Mouse (Mus musculus) lung, embryonic 14.5 days (tissue): ENCODE data around the gene Islr2. TPM values are rescaled to one million over a fixed set of nuclear protein-coding genes. Genes with fewer than 3 reads are reported as not detected.
A peak's percentile ranks its signal among the peaks of the same experiment; 100 is the strongest.

Experiments used
- ATAC-seq: fragments of 200-750 bp; cut with Nextera tagmentation; 2 replicates; pipeline ENCODE4 v1.8.0; 2017; ENCODE audit warnings: mild to moderate bottlenecking, moderate TSS enrichment, moderate library complexity; ENCODE audit not compliant: insufficient read depth
- DNase-seq: peaks from one replicate; pipeline ENCODE4 v3.0.0-alpha.2; 2015
- H3K27ac ChIP-seq: fragments of 300-500 bp; sonication (generic); 2 replicates; pipeline ENCODE4 v1.5.1; 2014; ENCODE audit warnings: low read depth, mild to moderate bottlenecking, moderate library complexity
- H3K27me3 ChIP-seq: fragments of 300-500 bp; sonication (generic); 2 replicates; pipeline ENCODE4 v1.6.1; 2014; ENCODE audit warnings: low read length, control low read depth; ENCODE audit not compliant: insufficient read depth
- H3K36me3 ChIP-seq: fragments of 300-500 bp; sonication (generic); 2 replicates; pipeline ENCODE4 v1.6.1; 2014; ENCODE audit warnings: control low read depth; ENCODE audit not compliant: insufficient read depth
- H3K4me1 ChIP-seq: fragments of 300-500 bp; sonication (generic); 2 replicates; pipeline ENCODE4 v1.6.1; 2014; ENCODE audit warnings: antibody characterized with exemption, control low read depth; ENCODE audit not compliant: insufficient read depth
- H3K4me2 ChIP-seq: fragments of 300-500 bp; sonication (generic); 2 replicates; pipeline ENCODE4 v1.6.1; 2014; ENCODE audit warnings: mild to moderate bottlenecking
- H3K4me3 ChIP-seq: fragments of 300-500 bp; sonication (generic); 2 replicates; pipeline ENCODE4 v1.5.1; 2014; ENCODE audit warnings: low read depth, low read length
- H3K9ac ChIP-seq: fragments of 300-500 bp; sonication (generic); 2 replicates; pipeline ENCODE4 v1.6.1; 2014
- H3K9me3 ChIP-seq: fragments of 300-500 bp; sonication (generic); 2 replicates; pipeline ENCODE4 v1.6.1; 2016; ENCODE audit warnings: low read depth, low read length, control low read depth
- CTCF ChIP-seq: IDR thresholded peaks from 2 replicates; pipeline ENCODE4 v1.5.1; 2016; ENCODE audit warnings: antibody characterized with exemption, low read depth
- WGBS: fragments of 180-500 bp; shearing (Covaris S2); extraction: QIAGEN DNeasy Blood & Tissue Kit; methylation state at CpG from one replicate; pipeline ENCODE4 v1.1.7; 2014; 5-methylcytosine and 5-hydroxymethylcytosine counted together
- polyA plus RNA-seq: library from polyadenylated mRNA; unstranded; fragments of >200 nt; fragmentation: Nextera tagmentation; extraction: Ambion mirVana; gene quantifications from 2 replicates; pipeline ENCODE4 v1.2.1, GENCODE M21; 2014

Islr2 gene
- polyA plus RNA-seq, 1 experiment from 2014 or later, result not detected

DNA sequence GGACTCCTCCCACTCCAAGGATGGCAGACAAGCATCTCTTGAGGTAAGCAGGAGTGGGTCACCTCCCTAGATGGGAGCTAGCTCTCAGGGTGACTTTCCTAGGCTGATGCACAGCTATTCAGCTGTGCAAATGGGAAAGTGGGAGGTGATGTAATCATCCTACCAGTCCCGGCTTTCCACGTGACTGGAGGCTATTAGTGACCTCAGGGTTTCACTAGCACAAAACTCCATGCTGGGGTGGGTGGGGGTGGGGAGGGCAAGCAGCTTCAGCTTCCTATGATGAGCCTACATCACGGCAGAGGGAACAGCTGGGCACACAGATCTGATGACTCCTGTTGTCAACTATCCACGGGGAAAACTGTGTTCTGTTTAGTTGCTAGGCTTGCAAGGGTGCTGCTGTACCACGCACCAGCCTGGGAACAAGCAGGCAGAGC, 29.3 kb downstream of the Islr2 start:
- DNase-seq (no peak), ATAC-seq (0 out of 2 replicates have a peak, but pooled peaks have one; percentile 8)
- no peaks in the 10 kb centered on the region for H3K27me3 ChIP-seq
- 22% methylated on average over 5 of the region's 5 CpGs for WGBS
- H3K4me3 ChIP-seq, result no peak overlapping the region
- H3K4me2 ChIP-seq, result no peak overlapping the region
- no peaks in the 10 kb centered on the region for H3K9me3 ChIP-seq
- TF ChIP-seq CTCF, result no peak
- H3K9ac ChIP-seq, result no peak overlapping the region
- no peaks in the 10 kb centered on the region for H3K36me3 ChIP-seq
- 0 out of 2 replicates have a peak, but pooled peaks cover 3% of the 10 kb centered on the region for H3K4me1 ChIP-seq
- no peak overlapping the region for H3K27ac ChIP-seq

DNA sequence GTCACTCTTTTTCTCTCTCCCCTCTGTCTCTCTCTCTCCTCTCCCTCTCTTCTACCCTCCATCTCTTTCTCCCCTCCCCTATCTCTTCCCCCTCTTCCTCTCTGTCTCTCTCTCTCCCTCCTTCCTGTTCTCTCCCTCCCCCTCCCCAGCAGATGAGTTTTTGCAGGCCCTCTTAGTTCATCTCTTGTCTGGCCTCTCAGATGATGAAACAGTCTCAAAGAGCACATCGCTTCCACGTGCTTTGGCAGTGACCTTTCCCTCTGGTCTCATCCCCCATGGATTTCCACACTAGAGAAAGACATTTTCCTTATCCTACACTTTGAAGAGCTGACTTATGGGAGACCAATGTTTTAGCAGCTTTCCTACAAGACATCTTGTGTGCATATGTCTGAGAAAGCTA, 31.3 kb downstream of the Islr2 start:
- 52% methylated on average over 2 of the region's 2 CpGs for WGBS
- TF ChIP-seq CTCF, result no peak

DNA sequence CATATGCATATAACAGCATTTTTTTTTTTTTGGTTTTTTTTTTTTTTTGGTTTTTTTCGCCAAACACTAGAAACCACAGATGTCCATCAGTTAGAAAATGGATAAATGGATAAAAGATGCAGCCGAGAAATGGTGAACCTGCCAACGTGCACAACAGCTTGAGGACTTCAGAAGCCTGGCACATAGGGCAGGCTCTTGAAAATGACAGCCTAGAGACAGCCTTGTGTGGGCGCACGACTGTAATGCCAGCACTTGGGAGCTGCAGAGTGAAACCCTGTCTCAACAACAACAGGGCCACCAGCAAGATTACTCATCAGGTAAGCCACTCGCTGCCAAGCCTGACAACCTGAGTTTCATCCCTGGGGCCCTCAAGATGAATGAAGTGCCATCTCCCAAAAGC, 34.7 kb downstream of the Islr2 start:
- Histone ChIP-seq H3K4me3 (no peak overlapping the region), H3K9me3 (no peaks in the 10 kb centered on the region), H3K27ac (no peak overlapping the region), H3K4me1 (no peaks in the 10 kb centered on the region), H3K36me3 (no peaks in the 10 kb centered on the region), H3K27me3 (no peaks in the 10 kb centered on the region), H3K9ac (no peak overlapping the region), H3K4me2 (no peak overlapping the region)
- 78% methylated on average over 6 of the region's 6 CpGs for WGBS
- DNase-seq (no peak), ATAC-seq (no peak)
- TF ChIP-seq CTCF, result no peak

More for the DNA sequence above, 31.3 kb downstream of the Islr2 start:
- no peak overlapping the region for H3K9ac ChIP-seq
- H3K27ac ChIP-seq, result no peak overlapping the region
- no peak for ATAC-seq
- no peaks in the 10 kb centered on the region for H3K27me3 ChIP-seq
- no peaks in the 10 kb centered on the region for H3K9me3 ChIP-seq
- no peak overlapping the region for H3K4me2 ChIP-seq
- no peak for DNase-seq
- H3K4me3 ChIP-seq, result no peak overlapping the region
- H3K4me1 ChIP-seq, result 0 out of 2 replicates have a peak, but pooled peaks cover 3% of the 10 kb centered on the region
- H3K36me3 ChIP-seq, result no peaks in the 10 kb centered on the region

DNA sequence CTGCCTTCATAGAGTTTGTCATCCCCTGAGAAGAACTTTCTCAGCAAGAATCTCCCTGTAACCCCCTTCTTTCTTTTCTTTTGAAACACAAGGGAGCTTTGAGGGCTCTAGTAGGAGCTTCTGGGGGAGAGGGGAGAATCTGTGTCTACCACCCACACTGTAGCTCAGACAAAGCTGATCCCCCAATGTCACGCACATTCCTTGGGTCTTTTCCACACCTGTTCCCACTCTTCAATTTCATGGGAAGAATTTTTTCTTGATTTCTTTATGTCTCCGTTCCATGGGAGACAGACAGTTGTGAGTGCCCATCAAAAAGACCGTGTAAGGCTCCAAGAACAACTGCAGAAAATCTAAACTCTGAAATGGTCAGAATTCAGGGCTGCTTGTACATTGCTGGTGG, 35.2 kb downstream of the Islr2 start:
- no peak overlapping the region for H3K27ac ChIP-seq
- ATAC-seq (no peak), DNase-seq (no peak)
- WGBS, result 66% methylated on average over 3 of the region's 3 CpGs
- no peaks in the 10 kb centered on the region for H3K4me1 ChIP-seq
- H3K9ac ChIP-seq, result no peak overlapping the region
- no peak overlapping the region for H3K4me2 ChIP-seq
- H3K4me3 ChIP-seq, result no peak overlapping the region
- no peaks in the 10 kb centered on the region for H3K36me3 ChIP-seq
- no peak for TF ChIP-seq CTCF
- H3K9me3 ChIP-seq, result no peaks in the 10 kb centered on the region
- no peaks in the 10 kb centered on the region for H3K27me3 ChIP-seq

DNA sequence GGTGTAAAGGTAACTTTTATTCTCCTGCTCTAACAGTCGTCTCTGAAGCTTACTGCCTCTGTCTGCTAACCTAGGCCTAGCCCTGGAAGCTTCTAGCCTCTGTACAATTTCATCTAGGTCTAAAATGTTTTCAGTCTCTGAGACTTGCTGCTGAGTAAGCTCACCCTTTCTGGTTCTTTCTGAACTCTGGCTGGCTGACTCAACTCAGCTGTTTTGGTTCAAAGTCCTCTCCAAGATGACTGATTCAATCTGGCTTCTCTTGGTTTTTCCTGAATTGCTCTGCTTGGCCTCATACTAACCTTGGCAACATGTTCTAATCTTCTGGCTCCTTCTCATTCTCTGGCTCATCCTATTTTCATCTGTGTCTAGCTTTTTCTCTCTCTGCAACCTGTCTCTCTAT, 38.3 kb downstream of the Islr2 start:
- H3K9ac ChIP-seq, result no peak overlapping the region
- H3K36me3 ChIP-seq, result no peaks in the 10 kb centered on the region
- no peaks in the 10 kb centered on the region for H3K4me1 ChIP-seq
- no peaks in the 10 kb centered on the region for H3K27me3 ChIP-seq
- TF ChIP-seq CTCF, result no peak
- H3K27ac ChIP-seq, result no peak overlapping the region
- no peak overlapping the region for H3K4me2 ChIP-seq
- ATAC-seq, result no peak
- no peaks in the 10 kb centered on the region for H3K9me3 ChIP-seq
- no peak overlapping the region for H3K4me3 ChIP-seq
- DNase-seq, result no peak
- 82% methylated on average over 1 of the region's 1 CpGs for WGBS

DNA sequence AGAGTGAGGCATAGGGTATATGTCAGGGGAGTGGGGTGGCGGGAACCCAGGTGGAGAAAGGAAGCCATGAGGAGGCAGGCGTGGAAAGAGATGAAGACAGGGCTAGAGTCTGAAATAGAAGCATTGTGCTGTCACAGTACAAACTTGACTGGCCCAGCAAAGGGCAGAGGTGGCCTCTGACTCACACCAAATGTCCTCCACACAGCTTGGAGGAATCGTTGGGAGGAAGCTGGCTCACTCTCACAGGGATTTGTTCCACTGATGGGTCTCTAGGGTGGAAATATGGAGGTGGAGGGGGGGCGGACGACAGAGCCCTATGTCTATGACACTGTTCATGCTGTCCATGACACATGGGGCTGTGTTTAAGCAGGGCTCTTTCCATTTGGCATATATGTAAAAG, 41.0 kb downstream of the Islr2 start:
- DNase-seq, result no peak
- no peak for ATAC-seq

DNA sequence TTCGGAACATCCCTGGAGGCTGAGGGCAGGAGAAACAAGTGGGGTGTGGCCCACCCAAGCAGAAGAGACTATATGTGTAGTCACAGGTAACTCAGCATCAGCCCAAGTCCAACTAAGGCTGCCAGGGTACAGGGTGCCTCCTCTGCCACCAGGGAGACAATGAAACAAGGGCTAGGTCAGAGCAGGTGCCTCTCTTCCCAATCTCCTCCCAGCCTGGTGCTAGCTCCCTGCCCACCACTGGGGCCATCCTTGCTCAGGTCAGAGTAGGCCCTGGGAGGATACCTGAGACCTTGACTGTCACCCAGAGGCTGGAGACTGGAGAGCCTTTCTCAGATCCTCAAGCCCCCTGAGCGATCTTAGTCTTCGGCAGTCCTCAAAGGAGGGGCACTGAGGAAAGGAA, 41.9 kb downstream of the Islr2 start:
- H3K9me3 ChIP-seq, result no peaks in the 10 kb centered on the region
- peaks cover 16% of the 10 kb centered on the region for H3K4me1 ChIP-seq
- H3K27ac ChIP-seq, result no peak overlapping the region
- H3K4me3 ChIP-seq, result no peak overlapping the region
- WGBS, result 90% methylated on average over 3 of the region's 3 CpGs
- no peak for ATAC-seq
- no peaks in the 10 kb centered on the region for H3K27me3 ChIP-seq
- no peak overlapping the region for H3K4me2 ChIP-seq
- no peak for TF ChIP-seq CTCF
- DNase-seq, result no peak
- H3K36me3 ChIP-seq, result no peaks in the 10 kb centered on the region
- H3K9ac ChIP-seq, result no peak overlapping the region

More for the DNA sequence above, 41.0 kb downstream of the Islr2 start:
- H3K27me3 ChIP-seq, result no peaks in the 10 kb centered on the region
- WGBS, result 59% methylated on average over 5 of the region's 5 CpGs
- no peak for TF ChIP-seq CTCF
- H3K36me3 ChIP-seq, result no peaks in the 10 kb centered on the region
- H3K4me3 ChIP-seq, result no peak overlapping the region
- no peak overlapping the region for H3K27ac ChIP-seq
- H3K9me3 ChIP-seq, result no peaks in the 10 kb centered on the region
- no peak overlapping the region for H3K4me2 ChIP-seq
- H3K9ac ChIP-seq, result no peak overlapping the region
- H3K4me1 ChIP-seq, result peaks cover 8% of the 10 kb centered on the region

DNA sequence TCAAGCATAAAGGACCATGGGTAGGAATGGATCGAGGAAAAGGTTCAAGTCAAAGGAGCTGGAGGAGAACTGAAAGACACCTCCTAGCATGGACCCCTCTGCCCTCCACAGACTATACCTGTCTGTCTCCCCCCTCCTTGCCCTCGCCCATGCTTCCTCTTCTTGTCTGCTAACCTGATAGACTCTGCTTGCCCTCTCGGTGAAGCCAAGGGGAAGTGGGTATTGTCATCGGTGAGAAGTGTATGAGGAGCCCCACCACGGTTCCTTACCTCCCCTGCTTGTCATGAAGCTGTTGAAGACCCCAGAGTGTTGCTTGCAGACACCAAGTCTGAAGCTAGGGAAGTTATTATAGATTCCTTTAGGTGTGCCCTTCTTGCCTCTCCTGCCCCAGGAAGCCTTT, 43.8 kb downstream of the Islr2 start:
- ATAC-seq (no peak), DNase-seq (no peak)
- H3K4me3 ChIP-seq, result no peak overlapping the region
- H3K27ac ChIP-seq, result peak overlapping the region; percentile 99
- 0 out of 2 replicates have a peak, but pooled peaks cover 4% of the 10 kb centered on the region for H3K36me3 ChIP-seq
- WGBS, result 64% methylated on average over 5 of the region's 5 CpGs
- no peak for TF ChIP-seq CTCF
- no peaks in the 10 kb centered on the region for H3K9me3 ChIP-seq
- H3K27me3 ChIP-seq, result no peaks in the 10 kb centered on the region
- peaks cover 34% of the 10 kb centered on the region for H3K4me1 ChIP-seq
- 0 out of 2 replicates have a peak overlapping the region, but pooled peaks have one; percentile 7 for H3K9ac ChIP-seq
- no peak overlapping the region for H3K4me2 ChIP-seq
